Mouse (Mus musculus): ENCODE data around the gene Glt28d2.

The Glt28d2 gene

GRCm38 (mm10) chr3:85827283-85827682 is 60.0 kb downstream of the Glt28d2 start:
- no peak for DNase-seq (ENCODE audit: low spot score in 2 of 2)

GRCm38 (mm10) chr3:85820839-85821548 is 66.3 kb downstream of the Glt28d2 start:
- DNase-seq (ENCODE audit: low spot score in 2 of 2), result no peak

Measured in urinary bladder, postnatal 36 days (tissue).